Mouse (Mus musculus) hindbrain, embryonic 11.5 days (tissue): ENCODE data around the gene Invs. TPM values are rescaled to one million over a fixed set of nuclear protein-coding genes. Genes with fewer than 3 reads are reported as not detected.

ENCODE experiments used
- ATAC-seq: fragments of 200-750 bp; cut with Nextera tagmentation; 2 replicates; pipeline ENCODE4 v1.8.0; 2017; ENCODE audit warnings: mild to moderate bottlenecking, moderate TSS enrichment, moderate library complexity; ENCODE audit not compliant: low FRiP score
- DNase-seq: peaks from one replicate; pipeline ENCODE4 v3.0.0-alpha.2; 2015; ENCODE audit warnings: low spot score
- H3K27ac ChIP-seq: fragments of 300-500 bp; sonication (generic); 2 replicates; pipeline ENCODE4 v1.5.1; 2014; ENCODE audit warnings: mild to moderate bottlenecking, low read depth, low read length
- H3K27me3 ChIP-seq: fragments of 300-500 bp; sonication (generic); 2 replicates; pipeline ENCODE4 v1.6.1; 2014; ENCODE audit warnings: mild to moderate bottlenecking, low read length, moderate library complexity, mixed read lengths; ENCODE audit not compliant: control insufficient read depth, insufficient read depth
- H3K36me3 ChIP-seq: fragments of 300-500 bp; sonication (generic); 2 replicates; pipeline ENCODE4 v1.6.1; 2014; ENCODE audit warnings: mild to moderate bottlenecking, low read length, moderate library complexity, mixed read lengths; ENCODE audit not compliant: control insufficient read depth, insufficient read depth
- H3K4me1 ChIP-seq: fragments of 300-500 bp; sonication (generic); replicated peaks from 2 replicates; pipeline ENCODE4 v1.6.1; 2014; ENCODE audit warnings: low read length, mixed read lengths; ENCODE audit not compliant: control insufficient read depth, insufficient read depth
- H3K4me2 ChIP-seq: fragments of 300-500 bp; sonication (generic); replicated peaks from 2 replicates; pipeline ENCODE4 v1.6.1; 2014; ENCODE audit warnings: mild to moderate bottlenecking, low read depth, low read length
- H3K4me3 ChIP-seq: fragments of 300-500 bp; sonication (generic); 2 replicates; pipeline ENCODE4 v1.5.1; 2014; ENCODE audit warnings: low read depth, low read length
- H3K9ac ChIP-seq: fragments of 300-500 bp; sonication (generic); 2 replicates; pipeline ENCODE4 v1.6.1; 2014; ENCODE audit warnings: low read depth, low read length
- H3K9me3 ChIP-seq: fragments of 300-500 bp; sonication (generic); 2 replicates; pipeline ENCODE4 v1.6.1; 2016; ENCODE audit warnings: low read length; ENCODE audit not compliant: control insufficient read depth
- WGBS: fragments of 180-500 bp; shearing (Covaris S2); extraction: QIAGEN DNeasy Blood & Tissue Kit; methylation state at CpG from one replicate; pipeline ENCODE4 v1.1.7; 2014; 5-methylcytosine and 5-hydroxymethylcytosine counted together
- polyA plus RNA-seq: library from polyadenylated mRNA; unstranded; fragments of >200 nt; fragmentation: Nextera tagmentation; extraction: Ambion mirVana; gene quantifications from 2 replicates; pipeline ENCODE4 v1.2.1, GENCODE M21; 2014

Invs gene
- polyA plus RNA-seq, 1 experiment from 2014 or later: 9.4 TPM

- no peak overlapping the region for H3K9ac ChIP-seq
- H3K36me3 ChIP-seq: no peaks in the 10 kb centered on the region
- no peaks in the 10 kb centered on the region for H3K9me3 ChIP-seq
- ATAC-seq (peak; percentile 79), DNase-seq (peak; percentile 29)
- H3K27ac ChIP-seq: no peak overlapping the region
- H3K27me3 ChIP-seq: 0 out of 2 replicates have a peak, but pooled peaks cover 2% of the 10 kb centered on the region
- no peaks in the 10 kb centered on the region for H3K4me1 ChIP-seq
- WGBS: 19% methylated on average over 7 of the region's 7 CpGs
- H3K4me3 ChIP-seq: no peak overlapping the region
- no peak overlapping the region for H3K4me2 ChIP-seq
Observed at GRCm38 (mm10) chr4:48334927-48335763, 55.6 kb downstream of the Invs start.

GRCm38 (mm10) chr4:48342705-48343104, 63.1 kb downstream of the Invs start:
- H3K4me2 ChIP-seq: no peak overlapping the region
- DNase-seq: no peak
- no peaks in the 10 kb centered on the region for H3K27me3 ChIP-seq
- WGBS: 79% methylated on average over 4 of the region's 4 CpGs
- H3K27ac ChIP-seq: no peak overlapping the region
- H3K4me3 ChIP-seq: no peak overlapping the region
- H3K4me1 ChIP-seq: no peaks in the 10 kb centered on the region
- no peak overlapping the region for H3K9ac ChIP-seq
- no peak for ATAC-seq
- H3K36me3 ChIP-seq: no peaks in the 10 kb centered on the region
- H3K9me3 ChIP-seq: no peaks in the 10 kb centered on the region

GRCm38 (mm10) chr4:48362367-48362766, 82.8 kb downstream of the Invs start:
- DNase-seq: no peak
- H3K9me3 ChIP-seq: no peaks in the 10 kb centered on the region
- WGBS: 76% methylated on average over 3 of the region's 3 CpGs

GRCm38 (mm10) chr4:48371037-48371436, 91.5 kb downstream of the Invs start:
- Histone ChIP-seq H3K27me3 (no peaks in the 10 kb centered on the region), H3K27ac (no peak overlapping the region), H3K9ac (no peak overlapping the region), H3K4me1 (no peaks in the 10 kb centered on the region), H3K4me2 (no peak overlapping the region), H3K4me3 (no peak overlapping the region), H3K36me3 (no peaks in the 10 kb centered on the region), H3K9me3 (no peaks in the 10 kb centered on the region)
- 95% methylated on average over 1 of the region's 1 CpGs for WGBS
- ATAC-seq: no peak
- DNase-seq: no peak

More at GRCm38 (mm10) chr4:48362367-48362766, 82.8 kb downstream of the Invs start:
- H3K27me3 ChIP-seq: no peaks in the 10 kb centered on the region
- no peak overlapping the region for H3K9ac ChIP-seq
- no peaks in the 10 kb centered on the region for H3K36me3 ChIP-seq
- H3K4me3 ChIP-seq: no peak overlapping the region
- H3K4me2 ChIP-seq: no peak overlapping the region
- no peaks in the 10 kb centered on the region for H3K4me1 ChIP-seq
- no peak for ATAC-seq
- H3K27ac ChIP-seq: no peak overlapping the region

- ATAC-seq: no peak
- Histone ChIP-seq H3K9me3 (no peaks in the 10 kb centered on the region), H3K4me3 (no peak overlapping the region), H3K4me1 (no peaks in the 10 kb centered on the region), H3K9ac (no peak overlapping the region), H3K27ac (no peak overlapping the region), H3K36me3 (no peaks in the 10 kb centered on the region), H3K27me3 (no peaks in the 10 kb centered on the region), H3K4me2 (no peak overlapping the region)
- DNase-seq: peak; percentile 87
- WGBS: 4% methylated on average over 2 of the region's 2 CpGs
Observed at GRCm38 (mm10) chr4:48380940-48381339, 101.4 kb downstream of the Invs start.

GRCm38 (mm10) chr4:48382506-48382905, 102.9 kb downstream of the Invs start:
- Histone ChIP-seq H3K27me3 (no peaks in the 10 kb centered on the region), H3K4me3 (no peak overlapping the region), H3K9me3 (no peaks in the 10 kb centered on the region), H3K9ac (no peak overlapping the region), H3K4me1 (no peaks in the 10 kb centered on the region), H3K27ac (no peak overlapping the region), H3K36me3 (no peaks in the 10 kb centered on the region), H3K4me2 (no peak overlapping the region)
- WGBS: 83% methylated on average over 5 of the region's 5 CpGs
- ATAC-seq (no peak), DNase-seq (no peak)

GRCm38 (mm10) chr4:48396949-48397348, 117.4 kb downstream of the Invs start:
- ATAC-seq: no peak
- no peaks in the 10 kb centered on the region for H3K36me3 ChIP-seq
- no peaks in the 10 kb centered on the region for H3K9me3 ChIP-seq
- H3K27me3 ChIP-seq: no peaks in the 10 kb centered on the region
- H3K27ac ChIP-seq: no peak overlapping the region
- no peak for DNase-seq
- no peak overlapping the region for H3K4me2 ChIP-seq
- 96% methylated on average over 3 of the region's 3 CpGs for WGBS
- H3K4me1 ChIP-seq: no peaks in the 10 kb centered on the region
- H3K4me3 ChIP-seq: no peak overlapping the region
- no peak overlapping the region for H3K9ac ChIP-seq

GRCm38 (mm10) chr4:48403066-48403640, 123.6 kb downstream of the Invs start:
- 80% methylated on average over 16 of the region's 16 CpGs for WGBS
- Histone ChIP-seq H3K4me2 (no peak overlapping the region), H3K27ac (no peak overlapping the region), H3K9me3 (no peaks in the 10 kb centered on the region), H3K4me1 (no peaks in the 10 kb centered on the region), H3K27me3 (no peaks in the 10 kb centered on the region), H3K9ac (no peak overlapping the region), H3K4me3 (no peak overlapping the region), H3K36me3 (no peaks in the 10 kb centered on the region)
- ATAC-seq: no peak
- no peak for DNase-seq
